Mouse (Mus musculus) urinary bladder, adult 2 months (tissue): ENCODE measurements around the gene Ces3a. TPM values are rescaled to one million over a fixed set of nuclear protein-coding genes. Genes with fewer than 3 reads are reported as not detected.
"Not testable (repeated sequence)": the region's sequence is repeated elsewhere in the genome, so short reads cannot be mapped to it uniquely, and the experiment has no call there.

Source experiments
- DNase-seq: peaks from one replicate; pipeline ENCODE4 v3.0.0; 2022; ENCODE audit warnings: low spot score
- polyA plus RNA-seq: library from polyadenylated mRNA; depleted of rRNA; stranded (reverse); fragments of >200 nt; gene quantifications from 2 replicates; pipeline ENCODE4 v1.2.3, GENCODE M21; 2012; rRNA removed

The Ces3a gene
- polyA plus RNA-seq, result 0.04 TPM in 1 of 2 replicates, not detected in the other

DNA sequence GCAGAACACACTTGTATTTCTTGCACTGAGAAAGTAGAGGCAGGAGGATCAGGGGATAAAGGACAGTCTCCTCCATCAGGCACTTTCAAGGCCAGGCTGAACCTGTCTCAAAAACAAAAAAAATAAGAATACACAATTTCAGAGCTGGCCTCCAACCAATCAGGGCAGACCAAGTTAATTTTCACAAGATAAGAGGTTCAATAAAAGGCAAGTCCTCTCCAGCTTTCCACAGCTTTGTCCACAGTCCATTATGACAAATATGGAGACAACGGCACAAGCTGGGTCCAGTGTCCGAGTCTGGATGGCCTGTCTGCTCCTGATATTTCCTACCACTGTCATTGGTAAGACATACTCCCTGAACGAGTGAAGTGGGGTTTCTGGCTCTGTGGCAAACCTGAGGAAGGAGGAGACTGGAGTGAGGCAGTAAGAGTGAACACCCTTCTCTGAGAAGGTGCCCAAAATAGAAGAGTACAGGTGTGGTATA lies at the start of gene Ces3a:
Ces3a (plus strand) TSS at position 231 of the 484 bp plus-strand sequence.
- no peak for DNase-seq

DNA sequence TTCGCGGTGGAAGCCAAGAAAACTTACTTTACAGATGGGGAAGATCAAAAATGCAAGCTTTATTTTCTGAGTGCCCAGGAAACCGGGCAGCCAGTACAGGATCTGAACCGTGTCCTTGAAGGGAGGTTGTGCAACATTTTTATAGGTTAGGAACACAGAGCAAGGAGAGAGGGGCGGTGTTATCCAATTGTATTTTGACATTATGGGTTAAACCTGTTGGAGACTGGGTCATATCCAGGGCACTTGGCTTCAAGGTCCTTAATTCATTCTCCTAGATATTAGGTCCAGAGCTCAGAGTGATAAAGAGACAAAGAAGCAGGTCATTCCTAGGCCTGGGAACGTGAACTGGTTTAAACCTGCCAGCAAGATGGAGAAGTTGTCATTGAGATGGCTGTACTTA lies 49.2 kb upstream of the Ces3a start:
- DNase-seq, result no peak

DNA sequence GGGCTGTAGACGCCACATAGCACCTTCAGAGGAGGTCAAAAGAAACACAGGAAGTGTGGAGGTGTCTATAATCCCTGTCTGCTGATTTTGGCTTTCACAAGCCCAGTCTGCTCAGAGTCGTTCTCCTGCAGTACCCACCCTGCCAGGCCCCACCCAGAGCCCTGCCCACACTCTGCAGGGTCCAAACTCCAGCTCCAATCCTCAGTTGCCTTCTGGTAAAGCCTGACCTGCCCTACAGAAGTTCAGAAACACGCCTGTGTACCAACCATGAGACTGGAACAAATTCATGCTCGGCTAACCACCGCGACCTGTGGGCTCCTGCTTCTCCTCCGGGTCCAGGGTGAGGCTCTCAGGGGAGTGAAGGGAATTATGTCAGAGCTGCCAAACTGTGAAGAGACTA lies 47.8 kb upstream of the Ces3a start, which contains the start of gene Ces2h:
Ces2h (plus strand) TSS at position 268 of the 400 bp plus-strand sequence.
- no peak for DNase-seq

DNA sequence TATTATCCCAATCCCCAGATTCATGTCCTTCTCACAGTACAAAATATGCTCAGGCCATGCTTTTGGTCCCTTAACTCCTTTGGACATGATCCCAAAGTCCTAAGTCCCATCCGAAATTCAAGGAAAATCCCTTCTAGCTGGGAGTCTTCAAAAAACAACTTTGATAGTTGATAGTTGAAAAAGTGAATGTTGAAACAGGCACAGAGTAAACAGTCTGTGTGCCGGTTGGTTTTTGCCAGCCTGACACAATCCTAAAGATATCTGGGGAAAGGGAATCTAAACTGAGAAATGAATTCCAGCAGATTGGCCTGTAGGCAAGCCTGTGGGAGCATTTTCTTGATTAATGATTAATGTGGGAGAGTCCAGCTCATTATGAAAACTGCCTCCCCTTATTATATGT lies 38.4 kb upstream of the Ces3a start:
- DNase-seq, result no peak

DNA sequence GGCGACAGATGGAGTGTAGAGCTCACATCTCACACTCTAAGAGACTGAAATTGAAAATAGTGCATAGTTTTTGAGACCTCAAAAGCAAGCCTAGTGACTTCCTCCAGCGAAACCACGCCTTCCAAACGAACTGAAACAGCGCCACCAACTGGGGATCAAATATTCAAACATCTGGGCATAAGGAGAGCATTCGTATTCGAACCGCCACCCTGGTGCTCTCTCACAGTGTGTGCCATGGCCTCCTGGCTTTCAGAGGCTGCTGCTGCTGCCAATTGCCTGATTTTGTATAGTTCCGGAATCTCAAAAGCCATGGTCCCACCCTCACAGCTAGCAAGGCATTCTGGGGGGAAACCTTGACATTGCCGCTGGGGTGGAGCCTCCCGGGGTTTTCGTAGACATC lies 37.3 kb upstream of the Ces3a start:
- DNase-seq, result no peak

DNA sequence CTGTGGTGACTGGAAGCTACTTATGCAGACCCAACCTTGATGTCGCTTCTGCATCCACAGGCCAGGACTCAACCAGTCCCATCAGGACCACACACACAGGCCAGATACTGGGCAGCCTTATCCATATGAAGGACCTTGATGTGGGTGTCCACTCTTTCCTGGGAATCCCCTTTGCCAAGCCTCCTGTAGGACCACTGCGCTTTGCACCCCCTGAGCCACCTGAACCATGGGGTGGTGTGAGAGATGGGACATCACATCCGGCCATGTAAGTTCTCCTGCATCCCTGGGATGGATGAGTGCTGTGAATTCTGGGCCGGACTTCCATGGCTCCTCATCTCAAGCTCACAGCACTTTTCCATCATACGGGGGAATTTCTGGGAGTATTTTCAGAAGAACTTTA lies 34.0 kb upstream of the Ces3a start:
- no peak for DNase-seq

DNA sequence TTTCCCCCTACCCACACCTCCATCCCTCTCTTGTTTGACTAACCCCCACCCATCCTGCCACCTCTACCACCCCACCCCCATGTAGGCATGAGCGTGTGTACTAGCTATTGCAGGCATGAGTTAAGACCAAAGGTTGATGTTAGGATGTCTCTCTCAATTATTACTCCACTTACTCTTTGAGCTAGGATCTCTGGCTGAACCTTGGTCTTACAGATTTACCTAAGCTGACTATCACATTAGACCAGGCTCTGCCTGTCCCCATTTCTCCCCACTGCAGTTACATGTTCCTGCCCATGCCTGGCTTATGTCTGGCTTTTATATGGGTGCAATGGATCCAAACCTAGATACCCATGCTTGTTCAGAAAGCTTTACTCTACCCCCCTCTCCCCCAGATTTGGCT lies 26.4 kb upstream of the Ces3a start:
- no peak for DNase-seq

DNA sequence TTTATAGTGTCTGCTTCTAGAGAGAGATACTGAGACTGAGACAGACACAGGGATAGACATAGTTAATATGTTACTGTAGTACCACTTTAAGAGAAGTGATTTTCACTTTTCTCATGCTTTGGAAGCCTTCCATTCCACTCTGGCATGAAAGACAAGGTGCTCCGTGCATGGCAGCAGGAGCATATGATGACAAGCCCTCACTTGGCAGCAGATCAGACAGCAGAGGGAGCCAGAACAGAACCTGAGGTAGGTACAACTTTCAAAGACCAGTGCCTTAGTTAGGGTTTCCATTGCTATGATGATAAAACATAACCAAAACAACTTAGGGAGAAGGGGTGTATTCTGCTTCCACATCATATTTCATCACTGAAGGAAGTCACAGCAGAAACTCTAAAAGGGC lies 25.3 kb upstream of the Ces3a start:
- DNase-seq, result no peak

DNA sequence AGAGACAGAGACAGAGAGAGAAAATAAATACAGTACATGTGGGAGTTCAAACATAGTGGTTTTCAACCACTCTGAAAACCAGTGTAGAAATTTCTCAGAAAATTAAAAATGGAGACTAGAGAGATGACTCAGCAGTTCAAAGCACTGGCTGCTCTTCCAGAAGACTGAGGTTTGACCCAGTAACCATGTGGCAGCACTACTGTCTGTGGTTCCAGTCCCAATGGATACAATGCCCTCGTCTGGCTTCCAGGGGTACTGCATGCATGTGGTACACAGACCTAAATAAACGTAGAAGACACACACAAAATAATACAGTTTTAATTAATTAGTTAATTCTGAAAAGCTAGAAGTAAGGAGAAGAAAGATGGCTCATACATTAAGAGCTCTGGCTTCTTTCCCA lies 23.4 kb upstream of the Ces3a start:
- no peak for DNase-seq

DNA sequence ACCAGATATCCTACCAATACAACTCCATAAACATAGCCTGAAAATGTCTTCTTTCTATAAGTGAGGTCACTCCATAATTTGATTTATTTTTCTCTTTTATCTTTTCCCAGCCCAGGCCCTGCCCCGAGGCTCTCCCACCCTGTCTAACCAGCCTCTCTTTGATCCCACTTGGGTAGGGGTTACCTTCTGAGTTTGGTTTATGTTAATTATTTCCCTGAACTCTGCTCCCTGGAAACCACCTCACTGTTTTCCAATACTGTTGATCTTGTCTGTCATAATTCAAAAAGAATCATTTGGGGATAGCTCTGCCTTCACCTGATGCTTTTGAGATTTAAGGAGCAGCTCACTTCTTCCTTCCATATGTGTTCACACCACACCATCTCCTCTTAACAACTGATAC lies 4.9 kb upstream of the Ces3a start:
- DNase-seq, result no peak

DNA sequence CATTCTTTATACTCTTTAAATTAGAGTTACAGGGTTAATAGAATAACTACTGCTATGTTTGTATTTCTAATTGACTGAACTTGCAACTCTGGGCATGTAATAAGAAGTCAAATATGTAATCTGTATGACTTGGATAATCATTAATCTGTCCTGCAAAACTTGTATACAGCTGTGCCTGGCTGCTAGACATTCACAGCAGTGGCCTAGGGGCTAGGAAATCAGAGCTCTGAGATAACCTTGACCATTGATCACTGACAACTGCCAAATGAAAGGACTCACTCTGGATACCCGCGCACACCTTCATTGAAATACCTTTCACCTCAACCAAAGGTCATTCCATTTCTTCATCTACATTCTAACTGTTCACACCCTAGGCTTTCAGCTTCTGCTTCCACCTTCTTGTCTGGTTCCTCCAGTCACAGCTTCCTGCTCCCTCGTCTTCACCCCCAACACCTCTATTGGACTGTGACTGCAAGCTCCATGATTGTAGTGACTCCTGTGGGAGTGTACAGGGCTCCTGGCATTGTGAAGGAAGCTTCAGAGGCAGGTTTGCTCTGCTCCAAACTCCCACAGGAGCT lies 2.5 kb upstream of the Ces3a start:
- DNase-seq, result no peak

DNA sequence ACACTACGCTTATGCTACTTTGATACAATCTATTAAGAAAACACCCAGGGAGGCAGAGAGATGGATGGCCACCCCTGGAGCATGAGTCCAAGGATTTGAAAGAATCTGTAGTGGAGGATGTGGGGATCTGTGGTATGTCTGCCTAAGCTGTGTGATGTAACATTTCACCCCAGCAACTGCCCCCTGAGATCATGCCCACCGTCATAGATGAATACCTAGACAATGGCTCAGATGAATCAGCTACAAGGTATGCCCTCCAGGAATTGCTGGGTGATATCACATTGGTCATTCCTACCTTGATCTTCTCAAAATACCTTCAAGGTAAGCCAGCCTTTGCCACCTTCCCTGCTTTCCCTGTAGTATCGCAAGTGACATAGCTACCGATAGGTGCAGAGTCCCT lies 7.8 kb downstream of the Ces3a start:
- DNase-seq, result no peak

DNA sequence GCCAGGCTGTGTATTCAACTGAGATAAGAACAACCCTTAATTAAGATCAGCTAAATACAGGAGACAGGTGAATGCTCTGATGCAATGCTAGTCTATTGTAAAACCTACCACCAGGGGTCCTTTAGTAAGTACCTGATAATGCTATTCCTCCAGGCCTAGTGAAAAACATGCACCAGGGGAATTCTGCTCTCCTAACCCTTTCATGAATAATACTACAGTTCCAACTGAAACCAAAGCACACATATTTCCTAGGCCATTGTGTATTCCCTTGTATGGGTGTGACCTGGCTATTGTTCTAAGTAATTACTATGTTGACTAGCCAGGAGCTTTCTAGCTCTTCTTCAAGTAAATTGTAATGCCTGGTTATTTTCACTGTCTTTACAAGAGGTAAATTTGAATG lies 11.7 kb downstream of the Ces3a start:
- no peak for DNase-seq

DNA sequence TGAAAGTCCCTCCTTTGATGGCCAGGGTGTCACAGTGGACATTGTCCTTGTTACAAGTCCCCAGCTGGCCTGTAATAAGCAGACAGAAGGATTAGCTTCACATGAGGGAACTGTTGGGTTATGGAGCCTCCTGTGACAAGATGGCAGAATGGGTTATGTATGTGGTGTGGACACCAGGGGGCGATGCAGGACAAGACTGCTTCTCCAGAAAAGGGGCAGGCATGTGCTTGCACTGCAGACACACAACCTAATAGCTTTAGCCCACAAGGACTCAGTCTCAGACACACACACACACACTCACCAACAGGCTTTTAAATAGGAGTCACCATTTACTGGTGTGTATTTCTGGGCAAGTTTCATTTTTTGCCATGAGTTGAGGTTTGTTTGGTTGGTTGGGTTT lies 18.4 kb downstream of the Ces3a start:
- no peak for DNase-seq

DNA sequence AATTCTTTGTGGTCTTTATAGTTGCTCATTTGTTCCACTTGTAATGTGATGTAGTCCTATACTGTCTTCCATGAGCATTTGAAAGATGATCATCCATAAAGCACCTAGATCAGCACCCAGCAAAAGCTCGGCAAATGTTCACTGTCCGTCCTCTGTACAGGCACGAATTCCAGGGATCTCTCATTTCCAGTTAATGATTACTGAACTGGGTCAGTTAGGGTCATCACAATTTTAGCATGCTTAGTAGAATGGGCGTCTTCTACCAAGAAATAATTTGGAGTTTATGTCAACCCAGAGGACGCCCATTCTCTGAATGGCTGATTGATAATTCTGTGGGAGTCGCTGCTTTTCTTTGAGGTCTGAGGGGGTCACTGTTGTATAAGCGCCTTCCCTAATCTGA lies 19.5 kb downstream of the Ces3a start:
- not testable (repeated sequence) for DNase-seq

DNA sequence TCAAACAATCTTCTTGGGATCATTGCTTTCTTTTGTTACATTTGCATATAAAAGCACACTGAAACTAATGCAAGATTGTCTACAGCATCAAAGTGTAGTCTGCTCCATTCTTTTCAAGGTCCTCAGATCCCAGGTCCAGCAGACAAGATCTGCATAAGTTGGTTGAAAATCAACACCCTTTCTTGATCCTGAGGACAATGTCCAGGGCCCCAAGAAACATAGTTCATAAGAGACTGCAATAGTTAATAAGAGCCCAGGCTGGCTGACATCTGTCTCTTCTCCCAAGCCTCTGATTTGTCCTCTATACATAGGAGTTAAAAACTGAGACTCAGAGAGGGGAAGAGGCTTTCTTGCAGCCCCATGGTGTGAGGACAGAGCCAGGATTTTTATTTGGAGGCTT lies 20.6 kb downstream of the Ces3a start:
- DNase-seq, result no peak

DNA sequence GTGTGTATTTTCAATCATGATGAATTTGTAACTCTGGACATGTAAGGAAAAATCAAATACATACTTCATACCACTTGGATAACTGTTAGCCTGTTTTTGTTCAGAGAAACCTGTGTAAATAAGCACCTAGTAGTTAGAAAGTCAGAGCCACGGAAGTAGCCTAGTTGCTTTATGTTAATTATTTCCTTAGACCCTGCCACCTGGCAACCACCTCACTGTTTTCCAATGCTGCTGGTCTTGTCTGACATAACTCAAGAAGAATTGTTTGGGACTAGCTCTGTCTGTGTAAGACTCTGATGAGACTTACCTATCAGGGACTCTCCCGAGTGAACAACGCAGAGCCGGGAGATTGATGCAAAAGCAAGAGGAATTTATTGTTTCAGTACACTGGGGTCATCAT lies 28.2 kb downstream of the Ces3a start:
- DNase-seq, result no peak

DNA sequence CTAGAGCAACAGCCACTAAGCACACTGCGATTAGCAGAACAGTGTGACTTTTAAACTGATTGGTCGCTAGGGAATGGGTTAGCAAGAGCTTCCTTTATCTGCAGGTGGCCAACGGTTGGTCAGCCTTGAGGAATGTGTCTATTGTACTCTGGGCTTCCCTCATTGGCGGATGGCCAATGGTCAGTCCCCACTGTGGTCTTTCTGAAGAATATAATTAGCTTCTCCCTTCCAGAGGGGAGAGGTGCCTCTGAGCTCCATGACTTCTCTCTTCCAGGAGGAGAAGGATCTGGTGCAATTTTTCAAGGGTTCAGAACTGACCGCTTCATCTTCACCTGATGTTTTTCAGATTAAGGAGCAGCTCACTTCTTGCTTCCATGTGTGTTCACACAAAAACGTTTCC lies 28.7 kb downstream of the Ces3a start:
- no peak for DNase-seq

DNA sequence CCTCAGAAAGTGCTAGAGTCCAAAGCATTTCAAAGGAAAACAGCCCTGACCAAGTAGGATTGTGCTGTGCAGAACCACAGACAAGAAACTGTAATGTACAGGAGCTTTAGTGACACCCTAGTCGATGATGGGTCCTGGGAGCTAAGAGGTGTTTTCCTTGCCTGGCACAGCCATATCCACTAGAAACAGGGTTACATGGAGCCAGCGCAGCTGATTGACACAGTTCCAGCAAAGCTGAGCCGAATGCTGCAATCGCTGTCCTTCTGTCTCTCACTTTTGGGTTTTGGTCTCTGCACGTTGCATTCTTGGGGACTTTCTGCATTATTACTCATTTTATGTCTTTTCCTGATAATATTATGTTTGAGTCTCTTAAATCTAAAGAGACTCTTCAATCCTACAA lies 30.2 kb downstream of the Ces3a start:
- no peak for DNase-seq

DNA sequence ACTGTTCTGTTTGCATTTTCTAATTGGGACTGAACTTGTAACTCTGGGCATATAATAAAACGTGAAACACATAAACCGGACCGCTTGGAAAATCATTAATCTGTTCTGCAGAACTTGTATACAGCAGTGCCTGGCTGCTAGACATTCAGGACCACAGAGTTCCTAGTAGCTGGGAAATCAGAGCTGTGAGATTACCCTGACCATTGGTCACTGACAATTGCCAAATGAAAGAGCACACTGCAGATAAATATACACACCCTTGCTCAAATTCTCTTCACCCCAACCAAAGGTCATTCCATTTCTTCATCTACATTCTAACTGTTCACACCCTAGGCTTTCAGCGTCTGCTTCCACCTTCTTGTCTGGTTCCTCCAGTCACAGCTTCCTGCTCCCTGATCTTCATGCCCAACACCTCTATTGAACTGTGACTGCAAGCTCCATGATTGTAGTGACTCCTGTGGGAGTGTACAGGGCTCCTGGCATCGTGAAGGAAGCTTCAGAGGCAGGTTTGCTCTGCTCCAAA lies 32.5 kb downstream of the Ces3a start:
- no peak for DNase-seq

DNA sequence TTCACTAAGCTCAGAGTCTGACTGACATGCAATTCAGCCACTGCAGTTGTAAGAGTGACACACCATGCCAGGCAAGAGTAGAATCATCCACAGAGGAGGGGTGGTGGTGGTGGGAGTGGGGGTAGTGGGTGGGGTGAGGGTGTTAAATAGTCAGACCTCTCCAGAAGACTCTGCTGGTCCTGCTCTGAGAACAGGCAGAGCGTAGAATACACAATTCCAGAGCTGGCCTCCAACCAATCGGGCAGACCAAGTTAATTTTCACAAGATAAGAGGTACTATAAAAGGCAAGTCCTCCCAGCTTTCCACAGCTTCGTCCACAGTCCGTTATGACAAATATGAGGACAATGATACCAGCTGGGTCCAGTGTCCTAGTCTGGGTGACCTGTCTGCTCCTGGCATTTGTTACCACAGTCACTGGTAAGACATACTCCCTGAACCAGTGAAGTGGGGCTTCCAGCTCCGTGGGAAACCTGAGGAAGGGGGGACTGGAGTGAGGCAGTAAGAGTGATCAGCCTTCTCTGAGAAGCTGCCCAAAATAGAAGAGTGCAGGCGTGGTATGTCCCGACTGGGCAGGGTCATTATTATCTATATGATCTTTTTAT lies 35.1 kb downstream of the Ces3a start, which contains the start of gene Ces3b:
Ces3b (plus strand) TSS at position 305 of the 602 bp plus-strand sequence.
- no peak for DNase-seq

DNA sequence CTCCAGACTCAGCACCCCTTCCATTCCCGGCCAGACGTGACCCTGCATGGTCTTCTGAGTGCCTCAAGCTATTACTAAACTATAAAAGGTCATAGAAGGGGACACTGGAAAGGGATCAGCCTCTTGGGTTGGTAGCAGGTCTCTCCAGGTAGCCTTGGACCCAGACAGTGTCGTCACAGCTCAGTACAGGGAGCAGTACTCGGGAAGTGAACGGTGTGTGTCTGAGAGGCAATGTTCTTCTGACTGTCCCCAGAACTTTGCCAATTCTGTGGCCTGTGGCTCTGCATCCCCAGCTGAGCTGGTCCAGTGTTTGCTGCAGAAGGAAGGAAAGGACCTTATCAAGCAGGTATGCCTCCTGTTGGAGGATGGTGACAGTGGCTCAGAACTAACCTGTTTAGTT lies 39.8 kb downstream of the Ces3a start:
- not testable (repeated sequence) for DNase-seq

DNA sequence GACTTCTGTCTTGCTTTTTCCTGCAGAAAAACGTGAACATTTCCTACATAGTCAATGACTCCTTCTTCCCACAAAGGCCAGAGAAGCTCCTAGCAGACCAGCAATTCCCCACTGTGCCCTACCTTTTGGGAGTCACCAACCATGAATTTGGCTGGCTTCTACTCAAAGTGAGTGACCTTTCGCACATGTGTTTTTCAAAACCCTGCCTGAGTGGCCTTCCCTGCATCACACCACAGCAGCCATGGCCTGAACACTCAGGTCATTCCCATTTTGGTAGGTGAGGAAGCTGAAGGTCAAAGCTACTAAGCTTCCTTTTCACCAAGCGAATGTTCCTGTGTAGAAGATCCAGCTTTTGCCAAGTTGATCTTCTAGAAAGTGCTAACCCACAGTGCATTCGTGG lies 40.2 kb downstream of the Ces3a start:
- DNase-seq, result no peak

DNA sequence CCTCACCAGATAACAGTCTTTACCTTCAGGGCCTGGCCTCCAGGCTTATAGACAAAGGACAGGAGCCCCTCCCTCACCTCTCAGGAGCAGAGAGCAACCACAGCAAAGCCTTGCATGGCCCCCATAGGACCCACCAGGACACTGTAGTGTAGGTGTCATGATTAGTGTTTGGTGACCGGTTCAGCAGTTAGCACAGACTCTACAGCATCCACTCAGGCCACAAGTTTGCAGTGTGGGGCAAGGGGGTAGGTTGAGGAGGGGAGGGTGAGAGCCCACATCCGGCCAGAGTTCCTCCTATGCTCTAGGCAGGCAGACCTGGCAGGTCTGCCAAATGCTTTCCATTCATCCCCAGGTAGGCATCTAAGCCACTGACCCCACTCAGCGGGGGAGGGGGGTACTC lies 45.6 kb downstream of the Ces3a start:
- no peak for DNase-seq
